Comparison of ENCODE assay signal across 9 mouse cellular contexts in the genomic region with DNA sequence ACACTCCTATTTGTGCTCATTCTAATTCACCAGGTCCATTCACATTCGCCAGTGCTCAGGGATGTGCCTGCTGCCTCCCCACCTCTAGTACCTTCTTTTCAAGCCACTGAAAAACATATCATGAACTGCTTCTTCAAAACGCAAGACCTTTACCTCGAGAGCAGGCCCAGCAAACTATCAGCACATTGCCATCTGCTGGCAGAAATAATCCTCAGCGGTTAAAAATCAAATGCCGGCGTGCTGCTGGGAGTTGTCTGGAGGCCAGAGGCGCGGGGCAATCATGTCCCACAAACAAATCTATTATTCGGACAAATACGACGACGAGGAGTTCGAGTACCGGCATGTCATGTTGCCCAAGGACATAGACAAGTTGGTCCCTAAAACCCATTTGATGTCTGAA. TPM values are rescaled to one million over a fixed set of nuclear protein-coding genes. Genes with fewer than 3 reads are reported as not detected.
DNase-seq lines count a peak whose midpoint lies in the region; ATAC-seq and TF ChIP-seq lines count a peak whose summit lies in the region.
"Had no signal": no experiment of that assay in that cellular context is flagged by ENCODE, and none has a peak within 500 bp of the region (broad histone marks: within the 10 kb centered on the region; RNA-seq: fewer than 3 reads in every experiment).

No protein-coding gene starts in this region.

- no peaks in the 10 kb centered on the region for H3K79me2 ChIP-seq in heart, adult 2 months (replicated peaks; ENCODE audit: control insufficient read depth, insufficient read depth, low read length)
- no peaks in the 10 kb centered on the region for H3K79me2 ChIP-seq in CH12.LX (replicated peaks; ENCODE audit: control insufficient read depth, extremely low read depth, insufficient read depth, poor library complexity, severe bottlenecking)

- ATAC-seq in heart, embryonic 11.5 days (replicated peaks; ENCODE audit: insufficient number of reproducible peaks, low FRiP score, low TSS enrichment), result no peak

- H3K4me1 ChIP-seq in heart, adult 2 months (ENCODE audit: control insufficient read depth, insufficient read depth, low read length), result no peaks in the 10 kb centered on the region
- H3K4me1 ChIP-seq in heart, embryonic 11.5 days (ENCODE audit: control insufficient read depth, insufficient read depth, low read length), result no peaks in the 10 kb centered on the region
- H3K4me1 ChIP-seq in CH12.LX (ENCODE audit: control insufficient read depth in 1 of 2, insufficient read depth in 2 of 2), result no peaks in the 10 kb centered on the region
- no peaks in the 10 kb centered on the region for H3K4me1 ChIP-seq in bone marrow, adult 2 months (ENCODE audit: control insufficient read depth, insufficient read depth, low read length)
- H3K4me1 ChIP-seq: lung, embryonic 15.5 days had no signal

- H3K4me2 ChIP-seq in heart, embryonic 11.5 days, result no peak overlapping the region
- no peak overlapping the region; the same call in 1 of the 2 replicates for H3K4me2 ChIP-seq in CH12.LX (ENCODE audit: insufficient read depth, low read depth, poor library complexity, severe bottlenecking)
- H3K4me2 ChIP-seq: lung, embryonic 15.5 days had no signal

- TF ChIP-seq RAD21 in CH12.LX (IDR thresholded peaks at IDR 0.05; ENCODE audit: low read depth, low read length), result peak; percentile 72

- intact Hi-C loops in heart, adult 2 months (cut with DNase I), result loop anchor here (2.0 kb wide), 1 partner anchor 94 kb away; no protein-coding TSS in a partner anchor

- H3K36me3 ChIP-seq in heart, adult 2 months (ENCODE audit: control insufficient read depth, insufficient read depth, low read length), result no peaks in the 10 kb centered on the region
- H3K36me3 ChIP-seq in heart, embryonic 11.5 days (ENCODE audit: control insufficient read depth, insufficient read depth, low read length), result no peaks in the 10 kb centered on the region
- no peaks in the 10 kb centered on the region for H3K36me3 ChIP-seq in CH12.LX (replicated peaks in 1 of 2; ENCODE audit: control insufficient read depth in 1 of 2, insufficient read depth in 1 of 2, low read length in 1 of 2)
- H3K36me3 ChIP-seq: lung, embryonic 15.5 days had no signal

- no peak overlapping the region for H3K27ac ChIP-seq in heart, adult 2 months
- no peak overlapping the region for H3K27ac ChIP-seq in heart, embryonic 11.5 days (ENCODE audit: low read depth, low read length)
- H3K27ac ChIP-seq in CH12.LX (ENCODE audit: insufficient read depth, low read depth), result no peak overlapping the region
- no peak overlapping the region for H3K27ac ChIP-seq in bone marrow, adult 2 months (ENCODE audit: control insufficient read depth, insufficient read depth, low read depth, low read length, poor library complexity)
- H3K27ac ChIP-seq: lung, embryonic 15.5 days had no signal

- H3K9ac ChIP-seq in heart, adult 2 months (ENCODE audit: low read depth, low read length), result no peak overlapping the region
- H3K9ac ChIP-seq in heart, embryonic 11.5 days (ENCODE audit: low read depth, low read length), result no peak overlapping the region
- no peak overlapping the region for H3K9ac ChIP-seq in CH12.LX (ENCODE audit: insufficient read depth, low read depth)
- H3K9ac ChIP-seq: lung, embryonic 15.5 days had no signal

- in situ Hi-C loops in CH12.LX (cut with MboI; ENCODE audit: low pct_ligation_motif_present, low pct_unique_long_range_greater_than_20kb, low sequenced_read_pairs), result loop anchor here (5.0 kb wide), 1 partner anchor 99 kb away; a partner anchor contains a TSS

- TF ChIP-seq POLR2A in heart, adult 2 months (IDR thresholded peaks at IDR 0.05; ENCODE audit: insufficient read depth, low read depth, low read length), result no peak
- no peak for TF ChIP-seq POLR2A in CH12.LX (IDR thresholded peaks at IDR 0.05; ENCODE audit: low read depth, low read length)
- no peak for TF ChIP-seq POLR2A in bone marrow, adult 2 months (IDR thresholded peaks at IDR 0.05; ENCODE audit: borderline replicate concordance, control insufficient read depth, low read depth, low read length)

- WGBS in heart, adult 2 months, result 19% methylated on average over 14 of the region's 14 CpGs
- 30% methylated on average over 14 of the region's 14 CpGs for WGBS in heart, embryonic 11.5 days (ENCODE audit: insufficient replicate concordance)
- WGBS in bone marrow, adult 2 months, result 23% methylated on average over 14 of the region's 14 CpGs

- no peak overlapping the region for H3K4me3 ChIP-seq in heart, adult 2 months
- no peak overlapping the region for H3K4me3 ChIP-seq in heart, embryonic 11.5 days (ENCODE audit: low read depth, low read length)
- H3K4me3 ChIP-seq in CH12.LX (replicated peaks in 1 of 3; ENCODE audit: low read depth in 2 of 3, low read length in 2 of 3, poor library complexity in 1 of 3), result no peak overlapping the region
- H3K4me3 ChIP-seq in bone marrow, adult 2 months (replicated peaks; ENCODE audit: control insufficient read depth, low read depth, low read length), result no peak overlapping the region
- H3K4me3 ChIP-seq: lung, embryonic 15.5 days had no signal

- no peak for TF ChIP-seq EP300 in heart, adult 2 months (IDR thresholded peaks at IDR 0.05; ENCODE audit: insufficient read depth, low read depth, low read length)
- no peak for TF ChIP-seq EP300 in CH12.LX (IDR thresholded peaks at IDR 0.05; ENCODE audit: low read length)

- H3K27me3 ChIP-seq in heart, adult 2 months (ENCODE audit: control insufficient read depth, insufficient read depth, low read length), result no peaks in the 10 kb centered on the region
- 0 out of 2 replicates have a peak, but pooled peaks cover 3% of the 10 kb centered on the region for H3K27me3 ChIP-seq in heart, embryonic 11.5 days (ENCODE audit: control insufficient read depth, insufficient read depth, low read length)
- H3K27me3 ChIP-seq in CH12.LX (replicated peaks), result no peaks in the 10 kb centered on the region
- H3K27me3 ChIP-seq: lung, embryonic 15.5 days had no signal

- DNase-seq in heart, adult 2 months, result peak; percentile 15 to 31
- peak; percentile 54 for DNase-seq in CH12.LX (ENCODE audit: extremely low read depth)
- DNase-seq in forelimb bud, embryonic 11.5 days (ENCODE audit: low read depth, low spot score), result peak; percentile 48
- peak; percentile 54 to 61 for DNase-seq in layer of hippocampus, postnatal 10 days (ENCODE audit: low spot score in 2 of 2)
- DNase-seq in lung, postnatal 36 days, result peak; percentile 55
- DNase-seq in thymus, postnatal 14 days, result peak; percentile 20

- dilution Hi-C loops in CH12.LX (cut with MboI; ENCODE audit: extremely low pct_ligation_motif_present, extremely low pct_unique_long_range_greater_than_20kb, low sequenced_read_pairs), result no loop called here

- peak; percentile 56 for TF ChIP-seq CTCF in heart, adult 2 months (IDR thresholded peaks at IDR 0.05)
- peak; percentile 7 to 76; a peak in 2 of 4 replicates for TF ChIP-seq CTCF in CH12.LX (conservative IDR thresholded peaks at IDR 0.05 in 1 of 2, IDR thresholded peaks at IDR 0.05 in 1 of 2; ENCODE audit: low read depth in 2 of 2, low read length in 2 of 2)
- TF ChIP-seq CTCF in bone marrow, adult 2 months (IDR thresholded peaks at IDR 0.05; ENCODE audit: control insufficient read depth, insufficient read depth, low read length), result peak; percentile 16; the same call in 1 of the 2 replicates

- no peaks in the 10 kb centered on the region for H3K9me3 ChIP-seq in heart, embryonic 11.5 days (replicated peaks; ENCODE audit: control insufficient read depth, low read length)
- H3K9me3 ChIP-seq in CH12.LX (replicated peaks; ENCODE audit: low read length), result no peaks in the 10 kb centered on the region
- H3K9me3 ChIP-seq: lung, embryonic 15.5 days had no signal

TF ChIP-seq in CH12.LX, 34 proteins besides CTCF, POLR2A, EP300 and RAD21:
- TF ChIP-seq TCF12 (IDR thresholded peaks at IDR 0.05; ENCODE audit: low read depth, low read length), result no peak
- no peak for TF ChIP-seq USF1 (IDR thresholded peaks at IDR 0.05; ENCODE audit: low read depth, low read length)
- no peak for TF ChIP-seq CHD2 (IDR thresholded peaks at IDR 0.05; ENCODE audit: low read length)
- TF ChIP-seq CHD1 (IDR thresholded peaks at IDR 0.05; ENCODE audit: low read depth, low read length), result no peak
- TF ChIP-seq SMC3 (IDR thresholded peaks at IDR 0.05; ENCODE audit: low read depth, low read length), result peak; percentile 84
- TF ChIP-seq ELF1 (IDR thresholded peaks at IDR 0.05; ENCODE audit: low read depth, low read length), result no peak
- TF ChIP-seq ZC3H11A (IDR thresholded peaks at IDR 0.05; ENCODE audit: low read depth, low read length), result peak; percentile 3; the same call in 1 of the 2 replicates

RNA-seq across cellular contexts. Expression of a gene that starts 19.6 kb away (rescaled TPM):
- total RNA-seq in heart, adult 2 months (2021), result not detected
- not detected in 2 replicates for polyA plus RNA-seq in heart, adult 2 months (2012; rRNA removed)
- not detected in 2 replicates for polyA plus RNA-seq in heart, embryonic 11.5 days (2014; fragmentation: Nextera tagmentation; extraction: Ambion mirVana)
- total RNA-seq in CH12.LX (2012; rRNA removed) (not detected in 2 replicates), CH12.LX (2014; rRNA removed) (not detected in 2 replicates)
- polyA plus RNA-seq in CH12.LX (2012; ENCODE audit: insufficient read length, low read depth), result not detected in 2 replicates
- polyA plus RNA-seq in bone marrow, adult 2 months (2011; ENCODE audit: insufficient read depth, insufficient read length, low replicate concordance, missing spikeins), result not detected in 2 replicates
- total RNA-seq in layer of hippocampus, postnatal 10 days (2021), result not detected
- polyA plus RNA-seq: lung, embryonic 15.5 days had no signal

RNA-seq across cellular contexts. Expression of a gene that starts 48.4 kb away (rescaled TPM):
- 1 to 10 TPM; 1.6 to 2.6 TPM for total RNA-seq in heart, adult 2 months (2021)
- polyA plus RNA-seq in heart, adult 2 months (2012; rRNA removed), result 1.00 and 1.2 TPM in 2 replicates
- polyA plus RNA-seq in heart, embryonic 11.5 days (2014; fragmentation: Nextera tagmentation; extraction: Ambion mirVana), result 0.46 and 0.59 TPM in 2 replicates
- 0.98 and 1.3 TPM in 2 replicates for total RNA-seq in CH12.LX (2012; rRNA removed)
- 0.72 and 1.1 TPM in 2 replicates for total RNA-seq in CH12.LX (2014; rRNA removed)
- 0.81 and 1.3 TPM in 2 replicates for polyA plus RNA-seq in CH12.LX (2012; ENCODE audit: insufficient read length, low read depth)
- polyA plus RNA-seq in bone marrow, adult 2 months (2011; ENCODE audit: insufficient read depth, insufficient read length, low replicate concordance, missing spikeins), result not detected in 2 replicates
- total RNA-seq in layer of hippocampus, postnatal 10 days (2021), result 1 to 10 TPM; 5.1 to 5.3 TPM

RNA-seq across cellular contexts. Expression of a gene that starts 54.5 kb away (rescaled TPM):
- not detected for total RNA-seq in heart, adult 2 months (2021)
- polyA plus RNA-seq in heart, adult 2 months (2012; rRNA removed), result not detected in 2 replicates
- not detected in 2 replicates for polyA plus RNA-seq in heart, embryonic 11.5 days (2014; fragmentation: Nextera tagmentation; extraction: Ambion mirVana)
- total RNA-seq in CH12.LX (2012; rRNA removed) (not detected in 2 replicates), CH12.LX (2014; rRNA removed) (not detected in 2 replicates)
- not detected in 2 replicates for polyA plus RNA-seq in CH12.LX (2012; ENCODE audit: insufficient read length, low read depth)
- not detected in 2 replicates for polyA plus RNA-seq in bone marrow, adult 2 months (2011; ENCODE audit: insufficient read depth, insufficient read length, low replicate concordance, missing spikeins)
- total RNA-seq in layer of hippocampus, postnatal 10 days (2021), result not detected
- polyA plus RNA-seq: lung, embryonic 15.5 days had no signal
